ENCODE assay signal across 7 mouse cellular contexts in the genomic region with DNA sequence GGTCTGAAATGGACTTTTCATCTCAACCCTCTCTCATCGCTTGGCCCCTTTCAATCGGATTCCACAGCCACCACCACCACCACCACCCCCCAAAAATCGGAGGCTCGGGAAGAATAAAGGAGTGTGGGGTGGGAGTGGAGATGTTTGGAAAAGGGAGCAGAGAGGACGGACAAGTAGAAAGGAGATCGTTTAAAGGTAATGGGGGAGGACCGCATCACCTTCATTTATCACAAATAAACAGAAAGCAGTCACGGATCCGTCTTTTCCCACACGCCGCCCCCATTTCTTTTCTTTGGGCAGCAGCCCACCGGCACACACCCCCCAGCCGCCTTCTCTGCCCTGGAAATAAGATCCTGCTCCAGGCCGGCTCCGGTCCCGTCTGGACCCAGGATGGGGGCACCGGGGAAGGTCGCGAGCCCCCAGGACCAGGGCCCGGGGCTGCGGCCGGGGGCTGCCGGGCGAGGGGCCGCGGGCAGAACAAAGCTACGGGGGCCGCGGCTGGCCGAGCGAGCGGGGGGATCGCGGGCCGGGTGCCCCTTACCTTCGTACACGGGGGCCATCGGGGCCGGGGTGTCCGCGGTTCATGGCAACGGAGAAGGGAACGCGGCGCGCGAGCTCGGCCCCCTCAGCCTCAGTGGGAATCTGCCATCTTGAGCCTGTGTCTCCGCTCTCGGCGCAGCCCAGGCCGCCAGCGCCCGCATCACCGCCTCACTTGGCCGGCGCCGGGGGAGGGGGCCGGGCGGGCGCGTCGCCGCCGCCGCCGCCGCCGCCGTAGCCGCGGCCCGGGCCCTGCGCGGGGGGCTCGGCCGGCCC. TPM values are rescaled to one million over a fixed set of nuclear protein-coding genes. Genes with fewer than 3 reads are reported as not detected.
A peak's percentile ranks its signal among the peaks of the same experiment; 100 is the strongest.
DNase-seq lines count a peak whose midpoint lies in the region; ATAC-seq and TF ChIP-seq lines count a peak whose summit lies in the region.

A gene (plus strand): TSS at position 147 of the 813 bp plus-strand sequence.

- intact Hi-C loops in left cerebral cortex, postnatal 25 days (cut with DNase I) = loop anchor here (2.0 to 10.0 kb wide), 3 partner anchors 35 to 191 kb away; no protein-coding TSS in a partner anchor

- no peak for TF ChIP-seq CTCF in small intestine, adult 2 months (IDR thresholded peaks at IDR 0.05; ENCODE audit: extremely low read depth, insufficient read length, insufficient replicate concordance, low read depth, low read length)

- H3K27me3 ChIP-seq in hindbrain, embryonic 15.5 days = no peaks in the 10 kb centered on the region
- no peaks in the 10 kb centered on the region for H3K27me3 ChIP-seq in small intestine, adult 2 months (ENCODE audit: control insufficient read depth, insufficient read depth, low read length)

- peak within 1 kb of the TSS; percentile 99 for H3K9ac ChIP-seq in hindbrain, embryonic 15.5 days

- peak within 1 kb of the TSS; percentile 98 for H3K4me3 ChIP-seq in hindbrain, embryonic 15.5 days
- peak within 1 kb of the TSS; percentile 84 for H3K4me3 ChIP-seq in small intestine, adult 2 months (ENCODE audit: low read depth, low read length)

- no peaks in the 10 kb centered on the region for H3K9me3 ChIP-seq in hindbrain, embryonic 15.5 days

- ATAC-seq in hindbrain, embryonic 15.5 days (ENCODE audit: low FRiP score, low read depth) = peak; percentile 82
- ATAC-seq in megakaryocyte progenitor cell, adult 5-6 weeks (replicated peaks; ENCODE audit: poor library complexity) = no peak

- peak; percentile 47 for DNase-seq in R1 (ENCODE audit: low read depth, low spot score)
- peak; percentile 77 to 79 for DNase-seq in cerebellum, postnatal 10 days
- DNase-seq in frontal cortex, postnatal 10 days (ENCODE audit: low spot score in 2 of 2) = peak; percentile 20 to 54
- DNase-seq in left cerebral cortex, postnatal 25 days (ENCODE audit: low spot score in 2 of 2) = peak; percentile 42 to 50

- peak within 1 kb of the TSS; percentile 61 for H3K4me2 ChIP-seq in hindbrain, embryonic 15.5 days

- WGBS in hindbrain, embryonic 15.5 days = under 1% methylated on average over 59 of the region's 77 CpGs
- WGBS in small intestine, adult 2 months = 2% methylated on average over 70 of the region's 77 CpGs

- no peaks in the 10 kb centered on the region for H3K36me3 ChIP-seq in hindbrain, embryonic 15.5 days
- no peaks in the 10 kb centered on the region for H3K36me3 ChIP-seq in small intestine, adult 2 months (ENCODE audit: control insufficient read depth, insufficient read depth, low read length)

- TF ChIP-seq POLR2A in small intestine, adult 2 months (IDR thresholded peaks at IDR 0.05; ENCODE audit: low read depth, low read length) = no peak

- peak within 1 kb of the TSS; percentile 99 for H3K27ac ChIP-seq in hindbrain, embryonic 15.5 days (replicated peaks)
- H3K27ac ChIP-seq in small intestine, adult 2 months (ENCODE audit: insufficient read depth, low read depth, low read length) = peak within 1 kb of the TSS; percentile 84

- peaks cover 38% of the 10 kb centered on the region for H3K4me1 ChIP-seq in hindbrain, embryonic 15.5 days (replicated peaks)
- peaks cover 17% of the 10 kb centered on the region; the same call in 1 of the 2 replicates for H3K4me1 ChIP-seq in small intestine, adult 2 months (ENCODE audit: control insufficient read depth, insufficient read depth, insufficient read length, low read length)

RNA-seq across cellular contexts. Expression of the gene that starts here (rescaled TPM):
- 2.0 and 2.7 TPM in 2 replicates for polyA plus RNA-seq in hindbrain, embryonic 15.5 days (2015; fragmentation: Nextera tagmentation; extraction: Ambion mirVana)
- 1 to 10 TPM; 3.0 to 3.3 TPM for total RNA-seq in left cerebral cortex, postnatal 25 days (2021)
- total RNA-seq in megakaryocyte progenitor cell, adult 5-6 weeks (2015) = 11.3 and 15.9 TPM in 2 replicates
- 13.1 TPM in 2 replicates for total RNA-seq in megakaryocyte progenitor cell, adult 5-6 weeks (2017)
- 1.7 and 1.8 TPM in 2 replicates for polyA plus RNA-seq in small intestine, adult 2 months (2012; rRNA removed)
